Mouse (Mus musculus): ENCODE data around the gene Nkain1. TPM values are rescaled to one million over a fixed set of nuclear protein-coding genes. Genes with fewer than 3 reads are reported as not detected.

The Nkain1 gene
- total RNA-seq, 1 experiment = 20.1 TPM

DNA sequence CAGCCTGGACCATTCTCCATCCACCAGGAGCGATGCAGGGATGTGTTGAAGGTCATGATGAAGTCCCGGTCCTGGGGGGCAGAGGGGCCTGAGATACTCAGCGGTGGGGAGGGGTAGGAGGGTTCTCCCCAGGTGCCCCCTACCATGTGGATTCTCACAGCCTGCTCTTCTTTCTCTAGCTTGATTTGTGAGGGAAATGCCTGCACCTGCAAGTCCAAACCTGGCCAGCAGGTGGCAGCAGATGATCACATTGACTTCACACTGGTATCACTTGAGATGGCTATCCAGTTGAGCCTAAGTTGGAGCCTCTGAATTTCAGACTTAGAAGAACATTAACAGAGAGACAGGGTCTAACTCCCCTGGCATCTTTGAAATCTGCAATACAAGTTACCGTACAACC, 40.0 kb downstream of the Nkain1 start:
- Histone ChIP-seq H3K9ac (ENCODE audit: insufficient read depth, low read depth, low read length, poor library complexity, severe bottlenecking) (no peak overlapping the region), H3K4me1 (ENCODE audit: control insufficient read depth in 2 of 2, insufficient read depth in 2 of 2, low read length in 2 of 2, poor library complexity in 1 of 2) (peaks cover 3 to 8% of the 10 kb centered on the region in 2 experiments; a peak in 2 of 4 replicates), H3K4me3 (ENCODE audit: insufficient read depth in 1 of 2, low read depth in 1 of 2, low read length in 2 of 2, poor library complexity in 1 of 2, severe bottlenecking in 1 of 2) (no peak overlapping the region), H3K27ac (ENCODE audit: insufficient read depth, low read depth, low read length, poor library complexity, severe bottlenecking) (no peak overlapping the region), H3K36me3 (ENCODE audit: control insufficient read depth, insufficient read depth, low read length, poor library complexity, severe bottlenecking) (peaks cover 10% of the 10 kb centered on the region; the same call in 1 of the 2 replicates), H3K9me3 (ENCODE audit: control insufficient read depth, insufficient read depth, low read depth, low read length) (no peaks in the 10 kb centered on the region)
- in situ Hi-C loops (cut with MboI; ENCODE audit: low sequenced_read_pairs in 2 of 2, unreplicated experiment in 2 of 2) = no loop called here
- TF ChIP-seq ZC3H11A (IDR thresholded peaks at IDR 0.05; ENCODE audit: borderline replicate concordance, low read depth, low read length) = peak; percentile 94
- TF ChIP-seq ZNF384 (IDR thresholded peaks at IDR 0.05; ENCODE audit: low read depth, low read length) = 0 out of 2 replicates have a peak, but pooled peaks have one; percentile 15
- TF ChIP-seq CHD2 (IDR thresholded peaks at IDR 0.05; ENCODE audit: low read depth, low read length) = no peak
- no peak for TF ChIP-seq HCFC1 (IDR thresholded peaks at IDR 0.05; ENCODE audit: borderline replicate concordance, insufficient read depth, low read length)
- DNase-seq (ENCODE audit: low read depth, low spot score) = peak; percentile 80

DNA sequence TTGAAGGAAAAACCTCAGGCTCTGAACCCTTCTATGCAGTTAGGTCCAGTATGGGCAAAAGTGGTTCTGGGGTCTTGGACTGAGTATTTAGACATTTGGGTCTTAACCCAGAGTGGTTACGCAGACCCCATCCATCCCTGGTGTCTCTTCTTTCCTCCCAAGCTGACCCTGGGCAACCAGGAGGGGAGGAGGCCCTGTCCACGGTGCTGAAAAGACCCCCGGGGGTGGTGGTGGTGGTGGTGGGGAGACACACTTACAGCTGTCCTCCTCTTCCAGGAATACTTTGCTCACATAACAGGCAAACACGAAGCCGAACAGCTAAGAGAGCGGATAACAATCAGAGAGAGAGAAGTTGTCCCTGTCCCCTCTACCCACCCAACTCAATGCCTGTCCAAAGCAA, 41.6 kb downstream of the Nkain1 start:
- in situ Hi-C loops (cut with MboI; ENCODE audit: low sequenced_read_pairs in 2 of 2, unreplicated experiment in 2 of 2) = no loop called here
- H3K4me1 ChIP-seq (ENCODE audit: control insufficient read depth in 2 of 2, insufficient read depth in 2 of 2, low read length in 2 of 2, poor library complexity in 1 of 2) = peaks cover 3 to 8% of the 10 kb centered on the region in 2 experiments; a peak in 2 of 4 replicates
- H3K4me3 ChIP-seq (ENCODE audit: insufficient read depth in 1 of 2, low read depth in 1 of 2, low read length in 2 of 2, poor library complexity in 1 of 2, severe bottlenecking in 1 of 2) = no peak overlapping the region; a peak in 1 of 4 replicates
- TF ChIP-seq ZNF384 (IDR thresholded peaks at IDR 0.05; ENCODE audit: low read depth, low read length) = no peak
- TF ChIP-seq ZC3H11A (IDR thresholded peaks at IDR 0.05; ENCODE audit: borderline replicate concordance, low read depth, low read length) = no peak
- H3K36me3 ChIP-seq (ENCODE audit: control insufficient read depth, insufficient read depth, low read length, poor library complexity, severe bottlenecking) = peaks cover 10% of the 10 kb centered on the region; the same call in 1 of the 2 replicates
- DNase-seq (ENCODE audit: low read depth, low spot score) = no peak
- no peaks in the 10 kb centered on the region for H3K9me3 ChIP-seq (ENCODE audit: control insufficient read depth, insufficient read depth, low read depth, low read length)
- H3K27ac ChIP-seq (ENCODE audit: insufficient read depth, low read depth, low read length, poor library complexity, severe bottlenecking) = no peak overlapping the region
- H3K9ac ChIP-seq (ENCODE audit: insufficient read depth, low read depth, low read length, poor library complexity, severe bottlenecking) = no peak overlapping the region

DNA sequence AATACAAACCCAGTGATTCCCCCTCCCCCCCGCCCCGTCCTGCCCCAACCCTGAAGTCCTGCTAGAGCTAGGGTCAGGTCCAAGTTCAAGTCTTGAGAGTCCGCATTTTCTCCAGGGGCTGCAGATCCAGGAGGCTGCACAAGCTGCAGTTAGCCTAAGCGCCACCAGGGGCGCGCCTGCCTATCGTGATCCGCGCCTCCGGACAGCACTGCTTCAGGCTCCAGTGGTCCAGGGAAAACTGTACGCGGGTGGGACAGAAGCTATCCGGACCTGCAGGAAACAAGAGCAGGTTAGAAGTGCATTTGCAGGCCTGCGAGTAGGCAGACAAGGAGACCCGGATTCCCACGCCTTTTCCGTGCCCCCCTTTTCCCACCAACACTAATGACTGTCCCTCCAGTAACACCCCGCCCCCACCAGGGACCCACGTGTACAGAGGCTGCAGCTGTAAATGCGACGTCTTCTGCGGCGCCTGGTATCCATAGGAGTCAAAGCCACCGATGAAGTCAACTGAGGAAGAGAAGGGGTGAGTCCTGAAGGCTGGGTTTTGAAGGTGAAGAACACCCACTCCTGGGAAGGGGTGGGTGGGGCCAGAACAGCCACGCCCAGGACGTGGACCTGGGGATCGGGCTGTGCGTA, 42.2 kb downstream of the Nkain1 start:
- DNase-seq (ENCODE audit: low read depth, low spot score) = no peak
- in situ Hi-C loops (cut with MboI; ENCODE audit: low sequenced_read_pairs in 2 of 2, unreplicated experiment in 2 of 2) = no loop called here
- Histone ChIP-seq H3K9me3 (ENCODE audit: control insufficient read depth, insufficient read depth, low read depth, low read length) (no peaks in the 10 kb centered on the region), H3K27ac (ENCODE audit: insufficient read depth, low read depth, low read length, poor library complexity, severe bottlenecking) (no peak overlapping the region), H3K36me3 (ENCODE audit: control insufficient read depth, insufficient read depth, low read length, poor library complexity, severe bottlenecking) (peaks cover 10% of the 10 kb centered on the region; the same call in 1 of the 2 replicates), H3K4me1 (ENCODE audit: control insufficient read depth in 2 of 2, insufficient read depth in 2 of 2, low read length in 2 of 2, poor library complexity in 1 of 2) (peaks cover 3 to 8% of the 10 kb centered on the region in 2 experiments; a peak in 2 of 4 replicates), H3K9ac (ENCODE audit: insufficient read depth, low read depth, low read length, poor library complexity, severe bottlenecking) (no peak overlapping the region; the same call in 1 of the 2 replicates), H3K4me3 (ENCODE audit: insufficient read depth in 1 of 2, low read depth in 1 of 2, low read length in 2 of 2, poor library complexity in 1 of 2, severe bottlenecking in 1 of 2) (peak overlapping the region; percentile 26 to 42; a peak in 3 of 4 replicates)
- TF ChIP-seq ZC3H11A (IDR thresholded peaks at IDR 0.05; ENCODE audit: borderline replicate concordance, low read depth, low read length) = 0 out of 2 replicates have a peak, but pooled peaks have one; percentile 18
- no peak for TF ChIP-seq ZNF384 (IDR thresholded peaks at IDR 0.05; ENCODE audit: low read depth, low read length)
- no peak for TF ChIP-seq HCFC1 (IDR thresholded peaks at IDR 0.05; ENCODE audit: borderline replicate concordance, insufficient read depth, low read length)

DNA sequence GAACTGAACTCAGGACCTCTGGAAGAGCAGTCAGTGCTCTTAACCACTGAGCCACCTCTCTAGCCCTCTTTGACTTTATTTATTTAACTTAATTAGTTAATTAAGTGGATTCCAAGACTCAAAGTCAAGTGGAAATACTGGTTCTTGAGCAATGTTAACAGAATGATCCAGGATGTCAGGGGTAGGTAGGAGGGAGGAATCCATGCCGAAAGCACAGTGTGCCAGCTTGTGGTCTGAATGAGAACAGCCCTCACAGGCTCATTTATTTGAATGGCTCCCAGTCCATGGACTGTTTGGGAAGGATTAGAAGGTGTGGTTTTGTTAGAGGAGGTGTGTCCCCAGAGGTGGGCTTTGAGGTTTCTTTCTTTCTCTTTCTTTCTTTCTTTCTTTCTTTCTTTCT, 46.2 kb downstream of the Nkain1 start:
- H3K36me3 ChIP-seq (ENCODE audit: control insufficient read depth, insufficient read depth, low read length, poor library complexity, severe bottlenecking) = peaks cover 6% of the 10 kb centered on the region; the same call in 1 of the 2 replicates
- no peak overlapping the region for H3K4me3 ChIP-seq (ENCODE audit: insufficient read depth in 1 of 2, low read depth in 1 of 2, low read length in 2 of 2, poor library complexity in 1 of 2, severe bottlenecking in 1 of 2)
- H3K9me3 ChIP-seq (ENCODE audit: control insufficient read depth, insufficient read depth, low read depth, low read length) = no peaks in the 10 kb centered on the region
- peaks cover 3 to 13% of the 10 kb centered on the region in 2 experiments; a peak in 3 of 4 replicates for H3K4me1 ChIP-seq (ENCODE audit: control insufficient read depth in 2 of 2, insufficient read depth in 2 of 2, low read length in 2 of 2, poor library complexity in 1 of 2)
- in situ Hi-C loops (cut with MboI; ENCODE audit: low sequenced_read_pairs in 2 of 2, unreplicated experiment in 2 of 2) = no loop called here
- H3K27ac ChIP-seq (ENCODE audit: insufficient read depth, low read depth, low read length, poor library complexity, severe bottlenecking) = no peak overlapping the region
- no peak for DNase-seq (ENCODE audit: low read depth, low spot score)
- no peak for TF ChIP-seq MAFK (IDR thresholded peaks at IDR 0.05; ENCODE audit: insufficient read depth, low read depth, low read length)
- no peak for TF ChIP-seq HCFC1 (IDR thresholded peaks at IDR 0.05; ENCODE audit: borderline replicate concordance, insufficient read depth, low read length)
- H3K9ac ChIP-seq (ENCODE audit: insufficient read depth, low read depth, low read length, poor library complexity, severe bottlenecking) = no peak overlapping the region

DNA sequence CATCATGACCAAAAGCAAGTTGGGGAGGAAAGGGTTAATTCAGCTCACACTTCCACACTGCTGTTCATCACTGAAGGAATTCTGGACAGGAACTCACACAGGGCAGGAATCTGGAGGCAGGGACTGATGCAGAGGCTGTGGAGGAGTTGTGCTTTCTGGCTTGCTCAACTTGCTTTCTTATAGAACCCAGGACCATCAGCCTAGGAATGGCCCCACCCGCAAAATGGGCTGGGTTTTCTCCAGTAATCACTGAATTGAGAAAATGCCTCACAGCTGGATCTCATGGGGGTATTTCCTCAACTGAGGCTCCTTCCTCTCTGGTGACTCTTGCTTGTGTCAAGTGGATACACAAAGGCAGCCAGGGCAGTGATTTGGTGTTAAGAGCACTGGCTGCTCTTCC, 48.9 kb downstream of the Nkain1 start:
- peak; percentile 66 for DNase-seq (ENCODE audit: low read depth, low spot score)
- in situ Hi-C loops (cut with MboI; ENCODE audit: low sequenced_read_pairs in 2 of 2, unreplicated experiment in 2 of 2) = no loop called here
- H3K36me3 ChIP-seq (ENCODE audit: control insufficient read depth, insufficient read depth, low read length, poor library complexity, severe bottlenecking) = no peaks in the 10 kb centered on the region
- H3K27ac ChIP-seq (ENCODE audit: insufficient read depth, low read depth, low read length, poor library complexity, severe bottlenecking) = peak overlapping the region; percentile 11; the same call in 1 of the 2 replicates
- TF ChIP-seq ZNF384 (IDR thresholded peaks at IDR 0.05; ENCODE audit: low read depth, low read length) (no peak), HCFC1 (IDR thresholded peaks at IDR 0.05; ENCODE audit: borderline replicate concordance, insufficient read depth, low read length) (no peak), ZC3H11A (IDR thresholded peaks at IDR 0.05; ENCODE audit: borderline replicate concordance, low read depth, low read length) (no peak), CHD2 (IDR thresholded peaks at IDR 0.05; ENCODE audit: low read depth, low read length) (no peak), MAFK (IDR thresholded peaks at IDR 0.05; ENCODE audit: insufficient read depth, low read depth, low read length) (no peak)
- H3K9ac ChIP-seq (ENCODE audit: insufficient read depth, low read depth, low read length, poor library complexity, severe bottlenecking) = no peak overlapping the region
- no peak overlapping the region for H3K4me3 ChIP-seq (ENCODE audit: insufficient read depth in 1 of 2, low read depth in 1 of 2, low read length in 2 of 2, poor library complexity in 1 of 2, severe bottlenecking in 1 of 2)
- H3K9me3 ChIP-seq (ENCODE audit: control insufficient read depth, insufficient read depth, low read depth, low read length) = no peaks in the 10 kb centered on the region
- peaks cover 5 to 7% of the 10 kb centered on the region in 2 experiments; a peak in 3 of 4 replicates for H3K4me1 ChIP-seq (ENCODE audit: control insufficient read depth in 2 of 2, insufficient read depth in 2 of 2, low read length in 2 of 2, poor library complexity in 1 of 2)

All from ES-E14 (cell line).